10 mouse cellular contexts compared by ENCODE assay signal in genomic region chr17:29502669-29503665, GRCm38 (mm10). TPM values are rescaled to one million over a fixed set of nuclear protein-coding genes. Genes with fewer than 3 reads are reported as not detected.
DNase-seq lines count a peak whose midpoint lies in the region; ATAC-seq and TF ChIP-seq lines count a peak whose summit lies in the region.
"Had no signal": no experiment of that assay in that cellular context is flagged by ENCODE, and none has a peak within 500 bp of the region (broad histone marks: within the 10 kb centered on the region; RNA-seq: fewer than 3 reads in every experiment).

No protein-coding gene starts in this region.

- peaks cover 3% of the 10 kb centered on the region; the same call in 1 of the 2 replicates for H3K9me3 ChIP-seq in lung, embryonic 16.5 days (ENCODE audit: control insufficient read depth, low read length)
- no peaks in the 10 kb centered on the region for H3K9me3 ChIP-seq in intestine, embryonic 14.5 days (ENCODE audit: control insufficient read depth, low read length)
- H3K9me3 ChIP-seq in midbrain, embryonic 16.5 days (replicated peaks; ENCODE audit: control insufficient read depth, low read length, poor library complexity, severe bottlenecking) = no peaks in the 10 kb centered on the region

- peak; percentile 40 for DNase-seq in embryo, embryonic 10 days (ENCODE audit: low spot score)
- DNase-seq in embryo, embryonic 9.5 days (ENCODE audit: extremely low spot score) = no peak
- DNase-seq in lung, adult 2 months = no peak
- DNase-seq in intestine, embryonic 14.5 days (ENCODE audit: low spot score) = no peak
- peak; percentile 38 to 49 for DNase-seq in natural killer cell, adult 2 months (ENCODE audit: low spot score in 2 of 2)
- DNase-seq in gastrocnemius, postnatal 36 days = no peak

- H3K4me3 ChIP-seq in lung, embryonic 16.5 days (ENCODE audit: low read length) = peak overlapping the region; percentile 7
- no peak overlapping the region for H3K4me3 ChIP-seq in lung, adult 2 months (replicated peaks; ENCODE audit: extremely low read depth, low read depth, low read length)
- peak overlapping the region; percentile 21 for H3K4me3 ChIP-seq in intestine, embryonic 14.5 days (ENCODE audit: low read depth, low read length)
- no peak overlapping the region for H3K4me3 ChIP-seq in midbrain, embryonic 16.5 days (ENCODE audit: low read depth, low read length)

- no peaks in the 10 kb centered on the region for H3K27me3 ChIP-seq in lung, embryonic 16.5 days (ENCODE audit: control insufficient read depth, insufficient read depth, low read depth, low read length)
- no peaks in the 10 kb centered on the region for H3K27me3 ChIP-seq in intestine, embryonic 14.5 days (replicated peaks; ENCODE audit: control insufficient read depth, insufficient read depth, low read length)
- H3K27me3 ChIP-seq in midbrain, embryonic 16.5 days (ENCODE audit: control insufficient read depth, insufficient read depth, low read depth, low read length) = no peaks in the 10 kb centered on the region

- WGBS in lung, embryonic 16.5 days = 8% methylated on average over 32 of the region's 32 CpGs
- WGBS in lung, adult 2 months = 11% methylated on average over 32 of the region's 32 CpGs
- 14% methylated on average over 32 of the region's 32 CpGs for WGBS in intestine, embryonic 14.5 days
- 18% methylated on average over 32 of the region's 32 CpGs for WGBS in midbrain, embryonic 16.5 days

- 0 out of 2 replicates have a peak overlapping the region, but pooled peaks have one; percentile 28 for H3K27ac ChIP-seq in lung, embryonic 16.5 days (ENCODE audit: low read length)
- no peak overlapping the region for H3K27ac ChIP-seq in intestine, embryonic 14.5 days (ENCODE audit: low read depth)
- H3K27ac ChIP-seq in midbrain, embryonic 16.5 days (ENCODE audit: low read length) = no peak overlapping the region

- intact Hi-C loops in gastrocnemius, postnatal 36 days (cut with DNase I) = no loop called here

- peaks cover 4% of the 10 kb centered on the region for H3K4me1 ChIP-seq in lung, embryonic 16.5 days (replicated peaks; ENCODE audit: control insufficient read depth, insufficient read depth, low read length)
- peaks cover 9% of the 10 kb centered on the region for H3K4me1 ChIP-seq in lung, adult 2 months (ENCODE audit: control insufficient read depth, insufficient read depth, low read length)
- H3K4me1 ChIP-seq in intestine, embryonic 14.5 days (replicated peaks; ENCODE audit: control insufficient read depth, insufficient read depth, low read length) = peaks cover 5% of the 10 kb centered on the region; the same call in 1 of the 2 replicates
- no peaks in the 10 kb centered on the region for H3K4me1 ChIP-seq in midbrain, embryonic 16.5 days (ENCODE audit: control insufficient read depth, insufficient read depth, low read length)

- no peak overlapping the region for H3K9ac ChIP-seq in lung, embryonic 16.5 days (ENCODE audit: low read length)
- 0 out of 2 replicates have a peak overlapping the region, but pooled peaks have one; percentile 22 for H3K9ac ChIP-seq in intestine, embryonic 14.5 days (ENCODE audit: low read length)
- no peak overlapping the region for H3K9ac ChIP-seq in midbrain, embryonic 16.5 days (ENCODE audit: low read depth, low read length)

- no peak for TF ChIP-seq CTCF in lung, adult 2 months (IDR thresholded peaks at IDR 0.05; ENCODE audit: insufficient read depth, low read length)

- peak overlapping the region; percentile 50 for H3K4me2 ChIP-seq in lung, embryonic 16.5 days (ENCODE audit: low read depth, low read length)
- H3K4me2 ChIP-seq in intestine, embryonic 14.5 days (ENCODE audit: low read length) = peak overlapping the region; percentile 49
- H3K4me2 ChIP-seq in midbrain, embryonic 16.5 days (ENCODE audit: low read length) = no peak overlapping the region

- H3K36me3 ChIP-seq in lung, embryonic 16.5 days (ENCODE audit: control insufficient read depth, insufficient read depth, low read length) = no peaks in the 10 kb centered on the region
- no peaks in the 10 kb centered on the region for H3K36me3 ChIP-seq in intestine, embryonic 14.5 days (ENCODE audit: control insufficient read depth, insufficient read depth, low read length)
- H3K36me3 ChIP-seq in midbrain, embryonic 16.5 days (ENCODE audit: control insufficient read depth, insufficient read depth, low read length) = no peaks in the 10 kb centered on the region

- ATAC-seq in lung, embryonic 16.5 days (ENCODE audit: low read depth) = no peak; the same call in 1 of the 2 replicates
- 0 out of 2 replicates have a peak, but pooled peaks have one; percentile 32 for ATAC-seq in intestine, embryonic 14.5 days (replicated peaks; ENCODE audit: low FRiP score, low TSS enrichment, low read depth)
- ATAC-seq in midbrain, embryonic 16.5 days = no peak

- TF ChIP-seq POLR2A in lung, adult 2 months (IDR thresholded peaks at IDR 0.05; ENCODE audit: borderline replicate concordance, extremely low read depth, low read depth, low read length) = no peak

RNA-seq across cellular contexts. Expression of gene Pim1, which starts 12.4 kb away (rescaled TPM):
- 15.6 and 16.6 TPM in 2 replicates for polyA plus RNA-seq in lung, embryonic 16.5 days (2015; fragmentation: Nextera tagmentation; extraction: Ambion mirVana)
- 35.8 and 48.0 TPM in 2 replicates for polyA plus RNA-seq in lung, adult 2 months (2012; rRNA removed)
- polyA plus RNA-seq in intestine, embryonic 14.5 days (2014; fragmentation: Nextera tagmentation; extraction: Ambion mirVana) = 13.3 and 13.6 TPM in 2 replicates
- polyA plus RNA-seq in midbrain, embryonic 16.5 days (2015; fragmentation: Nextera tagmentation; extraction: Ambion mirVana) = 7.3 and 7.6 TPM in 2 replicates
- 10 to 100 TPM; 13.6 to 16.3 TPM for total RNA-seq in gastrocnemius, postnatal 36 days (2021)

RNA-seq across cellular contexts. Expression of gene Gm17657, which starts 46.5 kb away (rescaled TPM):
- not detected in 2 replicates for polyA plus RNA-seq in lung, embryonic 16.5 days (2015; fragmentation: Nextera tagmentation; extraction: Ambion mirVana)
- not detected in 2 replicates for polyA plus RNA-seq in lung, adult 2 months (2012; rRNA removed)
- not detected in 2 replicates for polyA plus RNA-seq in intestine, embryonic 14.5 days (2014; fragmentation: Nextera tagmentation; extraction: Ambion mirVana)
- polyA plus RNA-seq in midbrain, embryonic 16.5 days (2015; fragmentation: Nextera tagmentation; extraction: Ambion mirVana) = not detected in 2 replicates
- not detected for total RNA-seq in gastrocnemius, postnatal 36 days (2021)
- total RNA-seq: neutrophil, adult 5-6 weeks had no signal
- polyA plus RNA-seq: brain, embryonic 14.5 days had no signal

RNA-seq across cellular contexts. Expression of gene Tbc1d22b, which starts 46.6 kb away (rescaled TPM):
- 12.6 and 14.9 TPM in 2 replicates for polyA plus RNA-seq in lung, embryonic 16.5 days (2015; fragmentation: Nextera tagmentation; extraction: Ambion mirVana)
- polyA plus RNA-seq in lung, adult 2 months (2012; rRNA removed) = 16.5 and 17.7 TPM in 2 replicates
- polyA plus RNA-seq in intestine, embryonic 14.5 days (2014; fragmentation: Nextera tagmentation; extraction: Ambion mirVana) = 13.9 and 14.0 TPM in 2 replicates
- polyA plus RNA-seq in midbrain, embryonic 16.5 days (2015; fragmentation: Nextera tagmentation; extraction: Ambion mirVana) = 29.5 and 32.2 TPM in 2 replicates
- total RNA-seq in gastrocnemius, postnatal 36 days (2021) = 1 to 10 TPM; 7.3 to 9.1 TPM

RNA-seq across cellular contexts. Expression of gene Tmem217, which starts 49.2 kb away (rescaled TPM):
- 0.85 and 1.1 TPM in 2 replicates for polyA plus RNA-seq in lung, embryonic 16.5 days (2015; fragmentation: Nextera tagmentation; extraction: Ambion mirVana)
- polyA plus RNA-seq in lung, adult 2 months (2012; rRNA removed) = 0.28 TPM in 1 of 2 replicates, not detected in the other
- polyA plus RNA-seq in intestine, embryonic 14.5 days (2014; fragmentation: Nextera tagmentation; extraction: Ambion mirVana) = 0.30 and 0.39 TPM in 2 replicates
- polyA plus RNA-seq in midbrain, embryonic 16.5 days (2015; fragmentation: Nextera tagmentation; extraction: Ambion mirVana) = 0.89 and 1.3 TPM in 2 replicates
- total RNA-seq in gastrocnemius, postnatal 36 days (2021) = not detected
- total RNA-seq: neutrophil, adult 5-6 weeks had no signal

Comparison
In these comparisons a context has a peak if more than half of its experiments do, and no peak if none do; other contexts are left out.
1. DNase-seq: peak in embryo, embryonic 10 days (single experiment) and natural killer cell, adult 2 months (2 of 2); none in embryo, embryonic 9.5 days (single experiment), lung, adult 2 months (single experiment), intestine, embryonic 14.5 days (single experiment) and gastrocnemius, postnatal 36 days (0 of 2).
2. H3K4me3 ChIP-seq: peak in lung, embryonic 16.5 days (single experiment) and intestine, embryonic 14.5 days (single experiment); none in lung, adult 2 months (single experiment) and midbrain, embryonic 16.5 days (single experiment).